29 mouse cellular contexts compared by ENCODE assay signal in the genomic region with DNA sequence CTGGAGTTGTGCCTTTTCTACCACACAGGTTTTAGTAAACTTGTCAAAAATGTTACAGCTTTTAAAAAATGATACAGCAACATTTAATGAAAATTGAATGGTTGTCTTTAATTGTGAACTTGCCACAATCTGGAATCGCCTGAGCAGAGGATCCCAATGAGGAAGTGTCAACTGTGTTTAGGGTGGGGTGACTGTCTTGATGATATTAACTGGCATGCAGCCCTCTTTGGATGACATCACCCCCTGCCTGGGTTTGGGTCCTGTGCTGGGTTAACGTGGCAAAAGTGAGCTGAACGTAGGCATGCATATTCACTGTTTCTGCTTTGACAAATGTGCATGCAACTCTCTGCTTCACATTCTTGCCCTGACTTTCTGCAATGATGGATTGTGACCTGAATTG.
"Had no signal": no experiment of that assay in that cellular context is flagged by ENCODE, and none has a peak within 500 bp of the region (broad histone marks: within the 10 kb centered on the region; RNA-seq: fewer than 3 reads in every experiment).

No protein-coding gene starts in this region.

- H3K4me1 ChIP-seq: heart, embryonic 10.5 days; heart, embryonic 12.5 days; heart, embryonic 13.5 days; heart, embryonic 15.5 days; hindbrain, embryonic 10.5 days; hindbrain, embryonic 12.5 days; hindbrain, embryonic 13.5 days; hindbrain, embryonic 15.5 days; intestine, embryonic 15.5 days; kidney, embryonic 15.5 days had no signal

- H3K9ac ChIP-seq: heart, embryonic 12.5 days; heart, embryonic 13.5 days; heart, embryonic 15.5 days; hindbrain, embryonic 12.5 days; hindbrain, embryonic 13.5 days; hindbrain, embryonic 14.5 days; hindbrain, embryonic 15.5 days; intestine, embryonic 15.5 days; kidney, embryonic 15.5 days had no signal

- H3K36me3 ChIP-seq: heart, embryonic 15.5 days; hindbrain, embryonic 12.5 days; hindbrain, embryonic 15.5 days; intestine, embryonic 15.5 days had no signal

- H3K27me3 ChIP-seq: heart, embryonic 12.5 days; heart, embryonic 13.5 days; heart, embryonic 15.5 days; hindbrain, embryonic 12.5 days; hindbrain, embryonic 13.5 days; hindbrain, embryonic 15.5 days; intestine, embryonic 15.5 days; kidney, embryonic 15.5 days had no signal

- H3K4me3 ChIP-seq: heart, embryonic 10.5 days; heart, embryonic 12.5 days; heart, embryonic 13.5 days; heart, embryonic 15.5 days; hindbrain, embryonic 10.5 days; hindbrain, embryonic 12.5 days; hindbrain, embryonic 13.5 days; hindbrain, embryonic 15.5 days; intestine, embryonic 15.5 days; kidney, embryonic 15.5 days; layer of hippocampus, adult 2 months had no signal

- DNase-seq: heart, postnatal 10 days; heart, postnatal 14 days; heart, postnatal 36 days; heart, postnatal 4 days; kidney, adult 11 months; kidney, adult 18-20 months; kidney, adult 2 months; kidney, adult 8-10 months; kidney, postnatal 10 days; kidney, postnatal 14 days; kidney, postnatal 25 days; kidney, postnatal 36 days; kidney, postnatal 4 days; layer of hippocampus, adult 9-11 months; layer of hippocampus, postnatal 36 days had no signal

- H3K9me3 ChIP-seq: heart, embryonic 10.5 days; heart, embryonic 12.5 days; heart, embryonic 13.5 days; heart, embryonic 15.5 days; hindbrain, embryonic 10.5 days; hindbrain, embryonic 12.5 days; hindbrain, embryonic 13.5 days; hindbrain, embryonic 15.5 days; intestine, embryonic 15.5 days; kidney, embryonic 15.5 days had no signal

- H3K27ac ChIP-seq: heart, embryonic 10.5 days; heart, embryonic 13.5 days; heart, embryonic 15.5 days; hindbrain, embryonic 10.5 days; hindbrain, embryonic 12.5 days; hindbrain, embryonic 13.5 days; hindbrain, embryonic 14.5 days; hindbrain, embryonic 15.5 days; hindbrain, postnatal 0 days; intestine, embryonic 15.5 days; kidney, embryonic 15.5 days; kidney, postnatal 0 days; layer of hippocampus, adult 2 months had no signal
